Mouse (Mus musculus): ENCODE results near the gene Ncor1.
"Not testable (repeated sequence)": the region's sequence is repeated elsewhere in the genome, so short reads cannot be mapped to it uniquely, and the experiment has no call there.

Ncor1 gene

GRCm38 (mm10) chr11:62355216-62355615, 103.1 kb downstream of the Ncor1 start:
- no peak for DNase-seq (ENCODE audit: low spot score)

GRCm38 (mm10) chr11:62351948-62352347, 106.4 kb downstream of the Ncor1 start:
- peak; percentile 30 for DNase-seq (ENCODE audit: low spot score)

GRCm38 (mm10) chr11:62343002-62343401, 115.3 kb downstream of the Ncor1 start:
- DNase-seq (ENCODE audit: low spot score) = no peak

GRCm38 (mm10) chr11:62332228-62332627, 126.1 kb downstream of the Ncor1 start:
- no peak for DNase-seq (ENCODE audit: low spot score)

GRCm38 (mm10) chr11:62331141-62331540, 127.2 kb downstream of the Ncor1 start:
- peak; percentile 28 for DNase-seq (ENCODE audit: low spot score)

- no peak for DNase-seq (ENCODE audit: low spot score)
Observed at GRCm38 (mm10) chr11:62323659-62324058, 134.7 kb downstream of the Ncor1 start.

GRCm38 (mm10) chr11:62320097-62320496, 138.2 kb downstream of the Ncor1 start:
- no peak for DNase-seq (ENCODE audit: low spot score)

GRCm38 (mm10) chr11:62317746-62318145, 140.6 kb downstream of the Ncor1 start:
- no peak for DNase-seq (ENCODE audit: low spot score)

- no peak for DNase-seq (ENCODE audit: low spot score)
Observed at GRCm38 (mm10) chr11:62314984-62315383, 143.4 kb downstream of the Ncor1 start.

- DNase-seq (ENCODE audit: low spot score) = no peak
Observed at GRCm38 (mm10) chr11:62309296-62309695, 149.0 kb downstream of the Ncor1 start.

GRCm38 (mm10) chr11:62305866-62306265, 152.5 kb downstream of the Ncor1 start:
- peak; percentile 30 for DNase-seq (ENCODE audit: low spot score)

- DNase-seq (ENCODE audit: low spot score) = no peak
Observed at GRCm38 (mm10) chr11:62298883-62299282, 159.5 kb downstream of the Ncor1 start.

- DNase-seq (ENCODE audit: low spot score) = peak; percentile 27
Observed at GRCm38 (mm10) chr11:62294121-62294520, 164.2 kb downstream of the Ncor1 start.

- DNase-seq (ENCODE audit: low spot score) = no peak
Observed at GRCm38 (mm10) chr11:62287700-62288099, 170.6 kb downstream of the Ncor1 start.

- DNase-seq (ENCODE audit: low spot score) = no peak
Observed at GRCm38 (mm10) chr11:62285020-62285419, 173.3 kb downstream of the Ncor1 start.

- DNase-seq (ENCODE audit: low spot score) = not testable (repeated sequence)
Observed at GRCm38 (mm10) chr11:62284020-62284419, 174.3 kb downstream of the Ncor1 start.

GRCm38 (mm10) chr11:62281601-62281997, 176.7 kb downstream of the Ncor1 start:
- peak; percentile 66 for DNase-seq (ENCODE audit: low spot score)

GRCm38 (mm10) chr11:62280675-62281600, 177.4 kb downstream of the Ncor1 start, which contains the start of the genes Zswim7 and Ttc19:
Gene Zswim7 (minus strand): TSS chr11:62281375.
Gene Ttc19 (plus strand): TSS chr11:62281473.
- peak; percentile 92 for DNase-seq (ENCODE audit: low spot score)

- peak; percentile 62 for DNase-seq (ENCODE audit: low spot score)
Observed at GRCm38 (mm10) chr11:62278027-62278426, 180.3 kb downstream of the Ncor1 start.

- no peak for DNase-seq (ENCODE audit: low spot score)
Observed at GRCm38 (mm10) chr11:62277086-62277485, 181.3 kb downstream of the Ncor1 start.

- no peak for DNase-seq (ENCODE audit: low spot score)
Observed at GRCm38 (mm10) chr11:62270851-62271250, 187.5 kb downstream of the Ncor1 start.

- DNase-seq (ENCODE audit: low spot score) = no peak
Observed at GRCm38 (mm10) chr11:62269097-62269496, 189.2 kb downstream of the Ncor1 start.

- no peak for DNase-seq (ENCODE audit: low spot score)
Observed at GRCm38 (mm10) chr11:62268381-62268780, 190.0 kb downstream of the Ncor1 start.

Data from adipocyte (in vitro differentiated cells).